Mouse (Mus musculus): ENCODE data around the gene Myl6. TPM values are rescaled to one million over a fixed set of nuclear protein-coding genes. Genes with fewer than 3 reads are reported as not detected.

Myl6 gene
- polyA plus RNA-seq, 1 experiment, result 451 TPM

GRCm38 (mm10) chr10:128490912-128491311 lies 3.0 kb downstream of the Myl6 start:
- Histone ChIP-seq H3K4me3 (ENCODE audit: extremely low read depth, insufficient read depth, insufficient read length) (no peak overlapping the region), H3K27me3 (ENCODE audit: control insufficient read depth, insufficient read depth, low read length) (no peaks in the 10 kb centered on the region), H3K27ac (ENCODE audit: insufficient read depth, low read length) (no peak overlapping the region), H3K4me1 (ENCODE audit: control insufficient read depth, insufficient read depth, insufficient read length) (peaks cover 12% of the 10 kb centered on the region; the same call in 1 of the 2 replicates), H3K36me3 (ENCODE audit: control insufficient read depth, insufficient read depth, low read length) (peaks cover 36% of the 10 kb centered on the region)
- no peak for TF ChIP-seq POLR2A (IDR thresholded peaks at IDR 0.05; ENCODE audit: low read depth, low read length)
- TF ChIP-seq CTCF (IDR thresholded peaks at IDR 0.05; ENCODE audit: extremely low read depth, insufficient read depth, insufficient read length, insufficient replicate concordance), result no peak
- no peak for DNase-seq (ENCODE audit: low read depth in 1 of 2, low spot score in 2 of 2)
- WGBS, result 83% methylated on average over 5 of the region's 5 CpGs

- H3K36me3 ChIP-seq (ENCODE audit: control insufficient read depth, insufficient read depth, low read length), result peaks cover 40% of the 10 kb centered on the region
- peaks cover 10% of the 10 kb centered on the region; the same call in 1 of the 2 replicates for H3K4me1 ChIP-seq (ENCODE audit: control insufficient read depth, insufficient read depth, insufficient read length)
- WGBS, result 89% methylated on average over 5 of the region's 5 CpGs
- no peak overlapping the region for H3K4me3 ChIP-seq (ENCODE audit: extremely low read depth, insufficient read depth, insufficient read length)
- DNase-seq (ENCODE audit: low read depth in 1 of 2, low spot score in 2 of 2), result no peak
- no peak overlapping the region for H3K27ac ChIP-seq (ENCODE audit: insufficient read depth, low read length)
- TF ChIP-seq POLR2A (IDR thresholded peaks at IDR 0.05; ENCODE audit: low read depth, low read length), result no peak
- no peak for TF ChIP-seq CTCF (IDR thresholded peaks at IDR 0.05; ENCODE audit: extremely low read depth, insufficient read depth, insufficient read length, insufficient replicate concordance)
- H3K27me3 ChIP-seq (ENCODE audit: control insufficient read depth, insufficient read depth, low read length), result no peaks in the 10 kb centered on the region
Observed at GRCm38 (mm10) chr10:128490232-128490631, 3.7 kb downstream of the Myl6 start.

DNA sequence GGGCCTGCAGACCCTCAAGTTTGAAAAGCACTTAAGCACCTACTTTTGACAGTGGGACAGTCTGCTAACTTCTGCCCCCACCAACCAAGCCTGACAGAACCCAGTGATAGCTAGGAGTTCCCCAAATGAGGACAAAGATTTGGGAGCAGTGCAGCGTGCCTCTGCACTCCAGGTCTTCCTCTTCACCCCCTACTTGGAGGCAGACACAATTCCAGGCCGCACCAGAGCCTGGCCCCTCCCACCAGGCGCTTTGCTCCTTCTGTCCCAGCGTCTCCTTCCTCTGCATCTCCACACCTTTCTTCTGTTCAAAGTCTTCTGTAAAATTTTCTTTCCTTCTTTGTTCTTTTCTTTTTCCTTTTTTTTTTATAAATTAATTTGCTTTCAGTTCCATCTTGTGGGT lies 4.2 kb downstream of the Myl6 start:
- DNase-seq (ENCODE audit: low read depth in 1 of 2, low spot score in 2 of 2), result no peak
- H3K4me1 ChIP-seq (ENCODE audit: control insufficient read depth, insufficient read depth, insufficient read length), result peaks cover 6% of the 10 kb centered on the region; the same call in 1 of the 2 replicates
- H3K27me3 ChIP-seq (ENCODE audit: control insufficient read depth, insufficient read depth, low read length), result no peaks in the 10 kb centered on the region
- H3K4me3 ChIP-seq (ENCODE audit: extremely low read depth, insufficient read depth, insufficient read length), result no peak overlapping the region
- no peak for TF ChIP-seq POLR2A (IDR thresholded peaks at IDR 0.05; ENCODE audit: low read depth, low read length)
- TF ChIP-seq CTCF (IDR thresholded peaks at IDR 0.05; ENCODE audit: extremely low read depth, insufficient read depth, insufficient read length, insufficient replicate concordance), result no peak
- H3K27ac ChIP-seq (ENCODE audit: insufficient read depth, low read length), result no peak overlapping the region
- H3K36me3 ChIP-seq (ENCODE audit: control insufficient read depth, insufficient read depth, low read length), result peaks cover 40% of the 10 kb centered on the region
- WGBS, result 84% methylated on average over 4 of the region's 4 CpGs

GRCm38 (mm10) chr10:128489380-128489779 lies 4.6 kb downstream of the Myl6 start:
- Histone ChIP-seq H3K27me3 (ENCODE audit: control insufficient read depth, insufficient read depth, low read length) (no peaks in the 10 kb centered on the region), H3K36me3 (ENCODE audit: control insufficient read depth, insufficient read depth, low read length) (peaks cover 40% of the 10 kb centered on the region), H3K4me3 (ENCODE audit: extremely low read depth, insufficient read depth, insufficient read length) (no peak overlapping the region), H3K27ac (ENCODE audit: insufficient read depth, low read length) (no peak overlapping the region), H3K4me1 (ENCODE audit: control insufficient read depth, insufficient read depth, insufficient read length) (peaks cover 5% of the 10 kb centered on the region; the same call in 1 of the 2 replicates)
- TF ChIP-seq POLR2A (IDR thresholded peaks at IDR 0.05; ENCODE audit: low read depth, low read length) (no peak), CTCF (IDR thresholded peaks at IDR 0.05; ENCODE audit: extremely low read depth, insufficient read depth, insufficient read length, insufficient replicate concordance) (no peak)
- no peak for DNase-seq (ENCODE audit: low read depth in 1 of 2, low spot score in 2 of 2)
- 74% methylated on average over 5 of the region's 5 CpGs for whole genome bisulfite sequencing

- WGBS, result 93% methylated on average over 4 of the region's 4 CpGs
- no peak for DNase-seq (ENCODE audit: low read depth in 1 of 2, low spot score in 2 of 2)
- Histone ChIP-seq H3K4me3 (ENCODE audit: extremely low read depth, insufficient read depth, insufficient read length) (no peak overlapping the region), H3K4me1 (ENCODE audit: control insufficient read depth, insufficient read depth, insufficient read length) (peaks cover 5% of the 10 kb centered on the region; the same call in 1 of the 2 replicates), H3K27ac (ENCODE audit: insufficient read depth, low read length) (no peak overlapping the region), H3K36me3 (ENCODE audit: control insufficient read depth, insufficient read depth, low read length) (peaks cover 45% of the 10 kb centered on the region), H3K27me3 (ENCODE audit: control insufficient read depth, insufficient read depth, low read length) (no peaks in the 10 kb centered on the region)
- TF ChIP-seq CTCF (IDR thresholded peaks at IDR 0.05; ENCODE audit: extremely low read depth, insufficient read depth, insufficient read length, insufficient replicate concordance) (no peak), POLR2A (IDR thresholded peaks at IDR 0.05; ENCODE audit: low read depth, low read length) (no peak)
Observed at GRCm38 (mm10) chr10:128488776-128489175, 5.2 kb downstream of the Myl6 start.

- DNase-seq (ENCODE audit: low read depth in 1 of 2, low spot score in 2 of 2), result no peak
- no peak overlapping the region for H3K4me3 ChIP-seq (ENCODE audit: extremely low read depth, insufficient read depth, insufficient read length)
- WGBS, result 95% methylated on average over 22 of the region's 22 CpGs
- H3K27ac ChIP-seq (ENCODE audit: insufficient read depth, low read length), result no peak overlapping the region
- no peaks in the 10 kb centered on the region for H3K27me3 ChIP-seq (ENCODE audit: control insufficient read depth, insufficient read depth, low read length)
- TF ChIP-seq POLR2A (IDR thresholded peaks at IDR 0.05; ENCODE audit: low read depth, low read length), result no peak
- TF ChIP-seq CTCF (IDR thresholded peaks at IDR 0.05; ENCODE audit: extremely low read depth, insufficient read depth, insufficient read length, insufficient replicate concordance), result no peak
- peaks cover 5% of the 10 kb centered on the region; the same call in 1 of the 2 replicates for H3K4me1 ChIP-seq (ENCODE audit: control insufficient read depth, insufficient read depth, insufficient read length)
- peaks cover 51% of the 10 kb centered on the region for H3K36me3 ChIP-seq (ENCODE audit: control insufficient read depth, insufficient read depth, low read length)
Observed at GRCm38 (mm10) chr10:128487861-128488712, 5.9 kb downstream of the Myl6 start.

GRCm38 (mm10) chr10:128486370-128486769 lies 7.6 kb downstream of the Myl6 start:
- 84% methylated on average over 7 of the region's 7 CpGs for WGBS

More at GRCm38 (mm10) chr10:128486370-128486769, 7.6 kb downstream of the Myl6 start:
- no peak for DNase-seq (ENCODE audit: low read depth in 1 of 2, low spot score in 2 of 2)
- no peak overlapping the region for H3K4me3 ChIP-seq (ENCODE audit: extremely low read depth, insufficient read depth, insufficient read length)
- no peaks in the 10 kb centered on the region for H3K27me3 ChIP-seq (ENCODE audit: control insufficient read depth, insufficient read depth, low read length)
- TF ChIP-seq CTCF (IDR thresholded peaks at IDR 0.05; ENCODE audit: extremely low read depth, insufficient read depth, insufficient read length, insufficient replicate concordance) (no peak), POLR2A (IDR thresholded peaks at IDR 0.05; ENCODE audit: low read depth, low read length) (no peak)
- no peak overlapping the region for H3K27ac ChIP-seq (ENCODE audit: insufficient read depth, low read length)
- no peaks in the 10 kb centered on the region for H3K4me1 ChIP-seq (ENCODE audit: control insufficient read depth, insufficient read depth, insufficient read length)
- peaks cover 68% of the 10 kb centered on the region for H3K36me3 ChIP-seq (ENCODE audit: control insufficient read depth, insufficient read depth, low read length)
